Mouse (Mus musculus): ENCODE measurements around the gene Zfp84. TPM values are rescaled to one million over a fixed set of nuclear protein-coding genes. Genes with fewer than 3 reads are reported as not detected.

Gene Zfp84
- total RNA-seq, 2 experiments from 2014 or later = 18.6 to 19.0 TPM

GRCm38 (mm10) chr7:29815061-29815784 lies 46.9 kb downstream of the Zfp84 start:
- DNase-seq (ENCODE audit: extremely low spot score in 1 of 2, low spot score in 1 of 2) = no peak

- DNase-seq (ENCODE audit: extremely low spot score in 1 of 2, low spot score in 1 of 2) = peak; percentile 59 to 62
Observed at GRCm38 (mm10) chr7:29815910-29816429, 47.6 kb downstream of the Zfp84 start, which contains the start of gene Zfp790. TSS of gene Zfp790 (plus strand) at chr7:29816114.

- peak; percentile 53 to 59 for DNase-seq (ENCODE audit: extremely low spot score in 1 of 2, low spot score in 1 of 2)
Observed at GRCm38 (mm10) chr7:29818619-29819254, 50.4 kb downstream of the Zfp84 start.

- no peak for DNase-seq (ENCODE audit: extremely low spot score in 1 of 2, low spot score in 1 of 2)
Observed at GRCm38 (mm10) chr7:29828001-29828400, 59.6 kb downstream of the Zfp84 start.

Small RNA genes within 50 kb of the gene (microRNA-seq; reads per million reads assigned to microRNA genes)
- 2.2 to 4.8 reads per million in 2 experiments for gene Mir1964

Other genes with a start within 250 kb of the Zfp84 start
- 100 to 1,000 TPM; 211 to 245 TPM for gene Sipa1l3, start 249.9 kb upstream of the Zfp84 start, total RNA-seq (2021)
- gene Catsperg2, start 41.5 kb upstream of the Zfp84 start, total RNA-seq (2021) = under 1 TPM in 1 of 2 experiments, not detected in 1; 0.52 TPM
- 10 to 100 TPM in 1 of 2 experiments, 1 to 10 TPM in 1; 9.6 to 10.9 TPM for gene Zfp30, start 15.4 kb downstream of the Zfp84 start, total RNA-seq (2021)
- 10 to 100 TPM; 21.0 to 22.0 TPM for gene Zfp790, start 47.6 kb downstream of the Zfp84 start, total RNA-seq (2021)
- 10 to 100 TPM; 14.3 to 17.0 TPM for gene Zfp940, start 85.1 kb downstream of the Zfp84 start, total RNA-seq (2021)
- 10 to 100 TPM; 14.0 to 14.2 TPM for gene Zfp420, start 91.4 kb downstream of the Zfp84 start, total RNA-seq (2021)
- 10 to 100 TPM; 19.5 to 20.1 TPM for gene Zfp27, start 138.0 kb downstream of the Zfp84 start, total RNA-seq (2021)
- 1 to 10 TPM; 8.4 to 8.7 TPM for gene Zfp383, start 139.7 kb downstream of the Zfp84 start, total RNA-seq (2021)
- 10 to 100 TPM; 15.1 to 16.7 TPM for gene Zfp74, start 185.5 kb downstream of the Zfp84 start, total RNA-seq (2021)
- 1 to 10 TPM; 2.5 to 3.5 TPM for gene Zfp568, start 215.4 kb downstream of the Zfp84 start, total RNA-seq (2021)